Mouse (Mus musculus) forebrain, embryonic 16.5 days (tissue): Measurements from ENCODE around the gene Mepce. TPM values are rescaled to one million over a fixed set of nuclear protein-coding genes. Genes with fewer than 3 reads are reported as not detected.
"Not testable (repeated sequence)": the region's sequence is repeated elsewhere in the genome, so short reads cannot be mapped to it uniquely, and the experiment has no call there.

ENCODE experiments used
- ATAC-seq: fragments of 200-750 bp; cut with Nextera tagmentation; 2 replicates; pipeline ENCODE4 v1.8.0; 2017; ENCODE audit warnings: mild to moderate bottlenecking, moderate library complexity
- H3K27ac ChIP-seq: fragments of 300-500 bp; sonication (generic); 2 replicates; pipeline ENCODE4 v1.5.1; 2014; ENCODE audit warnings: low read length, control low read depth
- H3K27me3 ChIP-seq: fragments of 300-500 bp; sonication (generic); replicated peaks from 2 replicates; pipeline ENCODE4 v1.6.1; 2014; ENCODE audit warnings: low read length; ENCODE audit not compliant: control insufficient read depth, insufficient read depth
- H3K36me3 ChIP-seq: fragments of 300-500 bp; sonication (generic); 2 replicates; pipeline ENCODE4 v1.6.1; 2014; ENCODE audit not compliant: control insufficient read depth, insufficient read depth
- H3K4me1 ChIP-seq: fragments of 300-500 bp; sonication (generic); replicated peaks from 2 replicates; pipeline ENCODE4 v1.6.1; 2014; ENCODE audit warnings: low read length; ENCODE audit not compliant: control insufficient read depth, insufficient read depth
- H3K4me2 ChIP-seq: fragments of 300-500 bp; sonication (generic); 2 replicates; pipeline ENCODE4 v1.6.1; 2014; ENCODE audit warnings: mild to moderate bottlenecking, low read length, control low read depth
- H3K4me3 ChIP-seq: fragments of 300-500 bp; sonication (generic); replicated peaks from 2 replicates; pipeline ENCODE4 v1.5.1; 2014; ENCODE audit warnings: mild to moderate bottlenecking, low read length, control low read depth
- H3K9ac ChIP-seq: fragments of 300-500 bp; sonication (generic); replicated peaks from 2 replicates; pipeline ENCODE4 v1.6.1; 2014; ENCODE audit warnings: low read depth, low read length, control low read depth
- H3K9me3 ChIP-seq: fragments of 300-500 bp; sonication (generic); 2 replicates; pipeline ENCODE4 v1.6.1; 2016; ENCODE audit warnings: low read length; ENCODE audit not compliant: control insufficient read depth
- WGBS: fragments of 180-500 bp; shearing (Covaris S2); extraction: QIAGEN DNeasy Blood & Tissue Kit; methylation state at CpG from one replicate; pipeline ENCODE4 v1.1.7; 2014; 5-methylcytosine and 5-hydroxymethylcytosine counted together
- polyA plus RNA-seq: library from polyadenylated mRNA; unstranded; fragments of >200 nt; fragmentation: Nextera tagmentation; extraction: Ambion mirVana; gene quantifications from 2 replicates; pipeline ENCODE4 v1.2.1, GENCODE M21; 2015

Mepce gene
- 10.2 and 11.9 TPM in 2 replicates for polyA plus RNA-seq

DNA sequence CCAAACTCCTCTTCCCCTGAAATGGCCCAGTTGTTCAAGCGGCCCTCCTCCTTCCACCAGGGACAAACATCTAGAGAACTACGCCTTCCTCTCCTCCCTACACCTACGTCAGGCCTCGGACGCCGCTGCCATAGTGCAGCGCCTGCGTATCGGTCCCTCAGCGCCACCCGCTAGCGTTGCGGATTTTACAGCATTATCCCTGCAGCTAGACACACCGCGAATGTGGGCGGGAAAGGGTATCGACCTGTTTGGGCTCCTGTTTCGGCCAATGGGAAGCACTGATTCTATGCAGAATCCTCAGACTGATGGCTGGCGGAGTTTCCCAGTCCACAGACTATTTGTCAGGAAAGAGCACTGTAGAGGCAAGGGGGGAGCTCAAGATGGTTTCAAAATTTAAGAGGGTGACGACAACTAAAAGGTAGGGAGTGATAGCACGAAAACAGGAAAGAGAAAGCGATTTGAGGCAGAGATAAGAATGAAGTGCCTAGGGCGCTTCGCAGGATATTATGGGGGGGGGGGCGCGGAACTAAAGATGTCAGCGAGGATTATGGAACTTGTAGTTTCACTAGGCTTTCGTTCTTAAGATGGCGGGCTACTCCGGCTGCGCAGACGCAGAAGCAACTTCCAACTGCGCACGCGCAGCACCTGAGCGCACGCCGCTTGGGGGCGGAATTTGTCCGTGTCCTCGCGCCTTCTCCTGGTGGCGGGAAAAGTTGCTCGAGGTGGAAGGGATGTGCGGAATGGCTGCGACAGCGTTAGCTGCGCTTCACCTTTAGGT, at the start of gene Mepce, which contains the start of gene Zcwpw1:
Mepce (minus strand) TSS at position 505 of the 778 bp plus-strand sequence.
Zcwpw1 (plus strand) TSS at position 648 of the 778 bp plus-strand sequence.
- peak within 1 kb of the TSS; percentile 91 for H3K9ac ChIP-seq
- 0 out of 2 replicates have a peak, but pooled peaks cover 2% of the 10 kb centered on the region for H3K36me3 ChIP-seq
- H3K4me1 ChIP-seq, result peaks cover 35% of the 10 kb centered on the region
- H3K4me2 ChIP-seq, result peak within 1 kb of the TSS; percentile 93
- H3K4me3 ChIP-seq, result peak within 1 kb of the TSS; percentile 81
- no peaks in the 10 kb centered on the region for H3K9me3 ChIP-seq
- ATAC-seq, result peak; percentile 71
- H3K27ac ChIP-seq, result peak within 1 kb of the TSS; percentile 96
- peaks cover 6% of the 10 kb centered on the region; the same call in 1 of the 2 replicates for H3K27me3 ChIP-seq
- WGBS, result under 1% methylated on average over 48 of the region's 48 CpGs

DNA sequence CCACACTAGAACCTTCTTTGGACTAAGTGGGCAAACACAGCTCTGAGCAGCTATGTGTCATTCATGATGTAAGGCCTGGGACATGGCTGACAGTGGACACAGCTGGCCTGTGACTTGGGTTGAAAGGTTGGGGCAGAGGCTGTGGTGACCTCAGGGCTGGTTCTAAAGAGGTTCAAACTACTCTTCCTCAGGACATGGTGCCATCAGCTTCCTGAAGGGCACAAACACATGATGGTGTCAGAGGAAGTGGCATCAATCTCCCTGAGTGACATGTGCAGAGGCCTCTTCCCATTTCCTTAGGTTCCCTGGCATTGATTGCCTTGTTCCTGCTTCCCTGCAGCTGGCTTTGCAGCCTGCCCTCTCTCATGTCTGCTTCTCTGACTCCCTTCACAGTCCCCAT, 49.7 kb upstream of the Mepce start:
- not testable (repeated sequence) for H3K9me3 ChIP-seq, H3K27ac ChIP-seq

DNA sequence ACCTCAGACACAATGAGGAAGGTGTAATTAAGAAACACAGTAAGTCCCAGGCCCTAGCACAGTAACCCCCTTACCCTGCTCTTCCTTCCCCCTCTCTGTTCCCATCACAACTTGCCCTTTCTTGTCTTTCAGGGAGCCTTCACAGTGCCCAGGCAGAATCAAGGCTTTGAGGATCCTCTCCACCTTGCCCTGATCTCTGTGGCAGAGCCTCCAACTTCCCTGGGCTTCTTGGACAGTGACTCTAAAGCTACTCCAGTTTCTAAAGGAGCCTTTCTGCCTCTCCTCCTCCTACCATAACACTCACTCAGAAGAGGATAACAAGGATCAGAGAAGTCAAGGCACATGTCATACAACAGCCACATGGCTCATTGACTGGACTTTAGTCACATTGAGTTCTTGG, 49.2 kb upstream of the Mepce start:
- no peak overlapping the region for H3K4me2 ChIP-seq
- H3K27ac ChIP-seq, result no peak overlapping the region
- no peaks in the 10 kb centered on the region for H3K27me3 ChIP-seq
- no peak for ATAC-seq
- no peaks in the 10 kb centered on the region for H3K36me3 ChIP-seq
- H3K9me3 ChIP-seq, result no peaks in the 10 kb centered on the region
- no peak overlapping the region for H3K9ac ChIP-seq
- no peak overlapping the region for H3K4me3 ChIP-seq
- no peaks in the 10 kb centered on the region for H3K4me1 ChIP-seq

More for the DNA sequence above, 49.7 kb upstream of the Mepce start:
- H3K36me3 ChIP-seq, H3K9ac ChIP-seq, H3K4me2 ChIP-seq, H3K27me3 ChIP-seq, H3K4me3 ChIP-seq, H3K4me1 ChIP-seq, ATAC-seq: not testable (repeated sequence)

DNA sequence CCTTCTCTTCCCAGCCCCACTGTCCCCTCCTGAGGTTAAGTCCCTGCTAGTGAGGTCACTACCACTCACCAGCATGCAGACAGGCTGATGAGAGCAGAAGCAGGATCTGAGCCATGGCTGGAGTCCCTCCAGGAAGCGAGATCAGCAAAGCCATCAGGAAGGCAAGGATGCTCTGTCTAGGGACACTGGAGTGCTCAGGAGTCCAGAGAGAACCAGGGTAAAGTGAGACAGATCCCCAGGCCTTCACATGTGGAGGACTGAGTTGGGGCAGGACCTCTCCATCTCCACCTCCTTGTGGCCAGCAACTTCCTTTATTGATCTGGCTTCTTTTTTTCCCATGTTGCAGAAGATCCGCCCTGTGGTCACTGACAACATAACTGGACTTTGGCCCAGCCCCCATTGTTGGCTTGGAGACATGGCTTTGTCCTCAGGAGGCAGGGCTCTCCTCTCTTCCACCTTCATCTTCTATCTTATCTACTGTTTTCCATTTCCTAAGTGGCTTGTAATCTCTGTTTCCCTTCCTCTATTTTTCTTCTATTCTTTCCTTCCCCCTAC, 48.6 kb upstream of the Mepce start, which contains the start of gene Pilra:
Pilra (minus strand) TSS at position 316 of the 555 bp plus-strand sequence.
- not testable (repeated sequence) for H3K9me3 ChIP-seq, H3K27ac ChIP-seq, H3K9ac ChIP-seq, H3K36me3 ChIP-seq, H3K4me2 ChIP-seq, H3K4me3 ChIP-seq, H3K27me3 ChIP-seq, ATAC-seq, H3K4me1 ChIP-seq
- 76% methylated on average over 2 of the region's 2 CpGs for WGBS

DNA sequence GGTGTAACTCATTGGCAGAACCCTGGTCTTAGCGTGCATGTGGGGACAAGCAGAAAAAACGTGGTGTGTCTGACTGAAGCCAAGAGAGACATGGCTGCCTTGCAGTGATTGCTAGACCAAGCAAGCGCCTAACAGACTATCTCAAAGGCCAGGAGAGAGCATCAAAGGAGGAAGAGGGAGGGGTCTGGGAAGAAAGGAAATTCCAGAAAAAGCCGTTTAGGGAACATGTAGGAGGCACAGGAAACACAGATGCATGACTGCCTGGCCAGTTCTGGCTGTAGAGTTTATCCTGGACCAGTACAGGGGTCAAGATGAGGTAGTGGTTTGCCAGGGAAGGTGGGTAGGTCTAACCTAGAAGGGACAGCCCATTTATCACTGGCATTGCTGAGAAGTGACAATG, 46.0 kb upstream of the Mepce start:
- WGBS, result 53% methylated on average over 4 of the region's 4 CpGs
- Histone ChIP-seq H3K27ac (no peak overlapping the region), H3K36me3 (no peaks in the 10 kb centered on the region), H3K4me2 (no peak overlapping the region), H3K27me3 (no peaks in the 10 kb centered on the region), H3K9me3 (no peaks in the 10 kb centered on the region), H3K4me1 (no peaks in the 10 kb centered on the region), H3K4me3 (no peak overlapping the region), H3K9ac (no peak overlapping the region)
- ATAC-seq, result no peak

DNA sequence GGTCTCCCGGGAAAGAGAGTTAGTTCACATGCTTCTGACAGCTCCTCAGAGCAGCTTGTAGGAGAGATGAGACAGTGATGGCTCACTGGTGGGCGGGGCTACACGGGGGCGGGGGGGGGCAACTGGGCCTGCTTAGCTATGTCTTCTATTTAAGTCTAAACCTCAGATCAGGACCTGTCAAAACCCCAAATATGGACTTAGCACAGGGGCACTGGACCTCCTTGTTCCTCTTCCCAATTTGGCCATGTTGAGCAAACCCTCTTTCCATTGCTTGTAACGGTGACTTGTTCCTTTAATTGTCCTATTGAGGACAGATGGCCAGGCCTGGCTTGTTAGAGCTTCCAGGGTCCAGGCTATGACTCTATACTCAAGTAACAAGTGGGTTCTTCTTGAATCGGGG, 44.1 kb upstream of the Mepce start:
- Histone ChIP-seq H3K27ac (no peak overlapping the region), H3K4me2 (no peak overlapping the region), H3K27me3 (no peaks in the 10 kb centered on the region), H3K4me3 (no peak overlapping the region), H3K9ac (no peak overlapping the region), H3K36me3 (no peaks in the 10 kb centered on the region), H3K9me3 (no peaks in the 10 kb centered on the region), H3K4me1 (no peaks in the 10 kb centered on the region)
- WGBS, result 78% methylated on average over 6 of the region's 6 CpGs
- no peak for ATAC-seq

DNA sequence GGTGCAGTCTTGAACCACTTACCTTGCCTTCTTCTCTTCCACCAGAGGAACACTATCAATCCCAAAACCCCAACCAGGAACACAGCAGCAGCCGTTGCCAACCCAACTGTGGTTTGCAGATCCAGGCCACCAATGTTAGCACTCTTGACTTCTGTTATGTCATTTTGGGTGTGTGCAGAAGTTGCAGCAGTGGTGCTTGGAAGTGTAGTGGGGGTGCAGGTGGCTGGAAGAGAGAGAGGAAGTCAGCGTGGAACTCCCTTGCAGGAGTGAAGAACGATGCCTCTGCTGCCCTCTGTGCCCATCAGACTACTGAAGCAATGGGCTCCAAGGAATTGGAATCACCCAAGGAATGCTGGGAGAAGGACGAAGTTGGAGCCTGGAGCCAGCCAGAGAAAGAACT, 43.7 kb upstream of the Mepce start:
- Histone ChIP-seq H3K9me3 (no peaks in the 10 kb centered on the region), H3K4me2 (no peak overlapping the region), H3K36me3 (no peaks in the 10 kb centered on the region), H3K9ac (no peak overlapping the region), H3K27me3 (no peaks in the 10 kb centered on the region), H3K27ac (no peak overlapping the region), H3K4me1 (no peaks in the 10 kb centered on the region), H3K4me3 (no peak overlapping the region)
- 90% methylated on average over 4 of the region's 4 CpGs for WGBS
- ATAC-seq, result no peak

DNA sequence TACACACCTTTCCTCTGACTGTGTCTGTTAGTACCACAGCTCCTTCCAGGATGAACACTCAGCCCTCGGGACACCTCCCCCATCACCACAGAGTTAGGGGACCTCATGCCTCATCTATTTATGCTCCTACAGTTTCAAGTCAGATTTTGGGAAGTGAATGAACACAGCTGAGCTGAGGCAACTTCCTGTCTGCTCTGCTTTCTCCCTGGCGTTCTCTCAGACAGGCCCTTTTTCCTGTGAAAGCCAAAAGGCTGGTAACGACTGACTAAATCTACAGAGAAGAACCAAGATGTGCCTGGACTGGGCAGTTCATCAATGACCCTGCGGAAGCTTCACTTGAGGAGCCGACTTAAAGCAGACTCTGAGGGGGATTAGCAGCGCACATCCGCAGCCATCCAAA, 42.8 kb upstream of the Mepce start:
- H3K27ac ChIP-seq, result no peak overlapping the region
- 82% methylated on average over 7 of the region's 7 CpGs for WGBS

DNA sequence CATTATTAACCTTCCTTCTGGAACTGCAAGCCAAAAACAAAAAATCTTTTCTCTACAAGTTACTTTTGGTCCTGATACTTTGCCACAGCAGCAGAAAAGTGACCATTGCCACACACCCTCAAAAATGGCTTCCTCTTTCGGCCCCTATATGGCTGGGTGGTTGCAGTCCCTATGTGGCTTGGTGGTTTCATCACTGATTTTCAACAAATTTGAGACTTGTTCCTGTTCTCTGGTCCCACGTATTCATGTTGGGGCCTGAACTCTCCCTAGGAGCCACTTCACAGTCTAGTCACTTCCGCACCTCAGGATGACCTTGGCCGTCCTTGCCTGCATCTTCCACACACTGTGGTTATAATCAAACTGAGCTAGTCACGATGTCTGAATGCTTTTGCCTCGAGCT, 41.2 kb upstream of the Mepce start:
- H3K9ac ChIP-seq, result no peak overlapping the region
- H3K9me3 ChIP-seq, result no peaks in the 10 kb centered on the region
- no peaks in the 10 kb centered on the region for H3K36me3 ChIP-seq
- H3K27ac ChIP-seq, result no peak overlapping the region
- no peak overlapping the region for H3K4me2 ChIP-seq
- ATAC-seq, result no peak
- no peak overlapping the region for H3K4me3 ChIP-seq
- no peaks in the 10 kb centered on the region for H3K27me3 ChIP-seq
- WGBS, result 85% methylated on average over 6 of the region's 6 CpGs
- H3K4me1 ChIP-seq, result no peaks in the 10 kb centered on the region

More for the DNA sequence above, 42.8 kb upstream of the Mepce start:
- no peak overlapping the region for H3K4me2 ChIP-seq
- no peaks in the 10 kb centered on the region for H3K36me3 ChIP-seq
- no peaks in the 10 kb centered on the region for H3K27me3 ChIP-seq
- H3K9me3 ChIP-seq, result no peaks in the 10 kb centered on the region
- no peak overlapping the region for H3K9ac ChIP-seq
- H3K4me1 ChIP-seq, result no peaks in the 10 kb centered on the region
- H3K4me3 ChIP-seq, result no peak overlapping the region
- no peak for ATAC-seq
